Comparison of ENCODE assay signal across 17 mouse cellular contexts in the genomic region with DNA sequence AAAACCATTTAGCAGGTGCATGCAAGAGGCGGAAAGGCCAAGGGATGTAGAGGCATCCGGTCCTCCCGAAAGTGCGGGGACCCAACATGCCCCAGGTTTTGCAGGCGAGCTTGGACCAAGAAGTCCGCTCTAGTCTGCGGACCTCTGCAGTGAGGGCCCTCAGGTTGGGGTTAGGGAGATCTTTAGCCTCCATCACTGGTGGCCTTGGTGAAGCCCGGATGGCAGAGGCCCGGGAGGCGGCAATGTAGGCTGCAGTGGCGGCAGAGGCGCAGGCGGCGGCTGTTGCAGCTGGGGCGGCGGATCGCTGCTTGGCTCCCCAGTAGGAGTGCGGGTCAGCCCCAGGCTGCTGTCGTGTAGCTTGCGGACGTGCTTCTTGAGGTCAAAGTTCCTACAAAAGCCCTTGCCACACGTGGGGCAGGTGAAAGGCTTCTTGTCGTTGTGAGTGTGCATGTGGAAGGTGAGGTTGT. TPM values are rescaled to one million over a fixed set of nuclear protein-coding genes. Genes with fewer than 3 reads are reported as not detected.
DNase-seq lines count a peak whose midpoint lies in the region; ATAC-seq and TF ChIP-seq lines count a peak whose summit lies in the region.
"Had no signal": no experiment of that assay in that cellular context is flagged by ENCODE, and none has a peak within 500 bp of the region (broad histone marks: within the 10 kb centered on the region; RNA-seq: fewer than 3 reads in every experiment).

No protein-coding gene starts in this region.

- H3K4me2 ChIP-seq in hindbrain, embryonic 13.5 days: no peak overlapping the region
- no peak overlapping the region; the same call in 1 of the 2 replicates for H3K4me2 ChIP-seq in embryonic facial prominence, embryonic 13.5 days
- no peak overlapping the region for H3K4me2 ChIP-seq in midbrain, embryonic 14.5 days (ENCODE audit: low read length)
- H3K4me2 ChIP-seq: heart, embryonic 12.5 days; hindbrain, embryonic 14.5 days; kidney, embryonic 15.5 days; limb, embryonic 13.5 days had no signal

- H3K27ac ChIP-seq in hindbrain, embryonic 10.5 days: no peak overlapping the region
- no peak overlapping the region for H3K27ac ChIP-seq in hindbrain, embryonic 13.5 days
- peak overlapping the region; percentile 34 for H3K27ac ChIP-seq in embryonic facial prominence, embryonic 13.5 days
- no peak overlapping the region for H3K27ac ChIP-seq in midbrain, embryonic 14.5 days (replicated peaks; ENCODE audit: low read depth, low read length)
- no peak overlapping the region for H3K27ac ChIP-seq in gastrocnemius, adult 2 months
- H3K27ac ChIP-seq: hindbrain, embryonic 14.5 days; kidney, embryonic 15.5 days; limb, embryonic 13.5 days had no signal

- peak overlapping the region; percentile 30 for H3K4me3 ChIP-seq in hindbrain, embryonic 10.5 days
- no peak overlapping the region for H3K4me3 ChIP-seq in hindbrain, embryonic 13.5 days
- peak overlapping the region; percentile 47 for H3K4me3 ChIP-seq in embryonic facial prominence, embryonic 13.5 days
- no peak overlapping the region for H3K4me3 ChIP-seq in midbrain, embryonic 14.5 days (replicated peaks; ENCODE audit: low read depth, low read length)
- no peak overlapping the region for H3K4me3 ChIP-seq in gastrocnemius, adult 2 months
- H3K4me3 ChIP-seq: heart, embryonic 12.5 days; kidney, embryonic 15.5 days; limb, embryonic 13.5 days had no signal

- peaks cover 100% of the 10 kb centered on the region for H3K27me3 ChIP-seq in hindbrain, embryonic 10.5 days (ENCODE audit: insufficient read depth, poor library complexity, severe bottlenecking)
- peaks cover 92% of the 10 kb centered on the region for H3K27me3 ChIP-seq in hindbrain, embryonic 13.5 days
- H3K27me3 ChIP-seq in embryonic facial prominence, embryonic 13.5 days: peaks cover 95% of the 10 kb centered on the region
- peaks cover 98% of the 10 kb centered on the region for H3K27me3 ChIP-seq in midbrain, embryonic 14.5 days (ENCODE audit: control insufficient read depth, insufficient read depth, low read length)

- H3K9me3 ChIP-seq in hindbrain, embryonic 10.5 days: no peaks in the 10 kb centered on the region
- no peaks in the 10 kb centered on the region for H3K9me3 ChIP-seq in hindbrain, embryonic 13.5 days
- H3K9me3 ChIP-seq in embryonic facial prominence, embryonic 13.5 days: no peaks in the 10 kb centered on the region
- H3K9me3 ChIP-seq in midbrain, embryonic 14.5 days (ENCODE audit: control insufficient read depth, low read length): no peaks in the 10 kb centered on the region
- H3K9me3 ChIP-seq: heart, embryonic 12.5 days; kidney, embryonic 15.5 days; limb, embryonic 13.5 days had no signal

- no peak overlapping the region for H3K9ac ChIP-seq in hindbrain, embryonic 13.5 days
- peak overlapping the region; percentile 47; the same call in 1 of the 2 replicates for H3K9ac ChIP-seq in embryonic facial prominence, embryonic 13.5 days
- H3K9ac ChIP-seq in midbrain, embryonic 14.5 days (replicated peaks; ENCODE audit: low read length): no peak overlapping the region
- H3K9ac ChIP-seq: heart, embryonic 12.5 days; hindbrain, embryonic 14.5 days; kidney, embryonic 15.5 days; limb, embryonic 13.5 days had no signal

- ATAC-seq in hindbrain, embryonic 13.5 days (ENCODE audit: low FRiP score): no peak
- no peak for ATAC-seq in embryonic facial prominence, embryonic 13.5 days (ENCODE audit: insufficient number of reproducible peaks, insufficient read depth, low FRiP score, low TSS enrichment, low read depth)
- no peak for ATAC-seq in midbrain, embryonic 14.5 days (ENCODE audit: low FRiP score, low TSS enrichment)

- H3K36me3 ChIP-seq in hindbrain, embryonic 10.5 days: no peaks in the 10 kb centered on the region
- no peaks in the 10 kb centered on the region for H3K36me3 ChIP-seq in hindbrain, embryonic 13.5 days
- no peaks in the 10 kb centered on the region for H3K36me3 ChIP-seq in embryonic facial prominence, embryonic 13.5 days
- H3K36me3 ChIP-seq in midbrain, embryonic 14.5 days (ENCODE audit: control insufficient read depth, insufficient read depth, low read length): no peaks in the 10 kb centered on the region
- H3K36me3 ChIP-seq: heart, embryonic 12.5 days; kidney, embryonic 15.5 days; limb, embryonic 13.5 days had no signal

- peak; percentile 63 for DNase-seq in hindbrain, embryonic 10.5 days (ENCODE audit: low spot score)
- peak; percentile 4 for DNase-seq in Muller cell, postnatal 12 days (ENCODE audit: inconsistent ontology term)
- peak; percentile 46 for DNase-seq in midbrain, embryonic 14.5 days
- no peak for DNase-seq in frontal cortex, postnatal 14 days (ENCODE audit: low spot score in 2 of 2)
- DNase-seq in gastrocnemius, adult 2 months: no peak
- DNase-seq in adrenal gland, adult 8-10 months: no peak
- DNase-seq: gastrocnemius, postnatal 36 days; lung, adult 18-20 months; right cerebral cortex, postnatal 14 days; thymus, postnatal 25 days had no signal

- intact Hi-C loops in gastrocnemius, adult 2 months (cut with DNase I): no loop called here

- TF ChIP-seq CTCF in gastrocnemius, adult 2 months (IDR thresholded peaks at IDR 0.05): no peak

- peaks cover 36% of the 10 kb centered on the region for H3K4me1 ChIP-seq in hindbrain, embryonic 10.5 days (replicated peaks)
- peaks cover 21% of the 10 kb centered on the region for H3K4me1 ChIP-seq in hindbrain, embryonic 13.5 days (replicated peaks)
- peaks cover 26% of the 10 kb centered on the region for H3K4me1 ChIP-seq in embryonic facial prominence, embryonic 13.5 days
- 0 out of 2 replicates have a peak, but pooled peaks cover 3% of the 10 kb centered on the region for H3K4me1 ChIP-seq in midbrain, embryonic 14.5 days (ENCODE audit: control insufficient read depth, insufficient read depth, low read length)

- WGBS in hindbrain, embryonic 10.5 days: under 1% methylated on average over 23 of the region's 23 CpGs
- WGBS in hindbrain, embryonic 13.5 days: 1% methylated on average over 23 of the region's 23 CpGs
- whole genome bisulfite sequencing in embryonic facial prominence, embryonic 13.5 days: 1% methylated on average over 23 of the region's 23 CpGs
- WGBS in midbrain, embryonic 14.5 days: under 1% methylated on average over 23 of the region's 23 CpGs

RNA-seq across cellular contexts. Expression of a gene that starts 2.6 kb away (rescaled TPM):
- 0.33 and 1.4 TPM in 2 replicates for polyA plus RNA-seq in hindbrain, embryonic 10.5 days (2016; fragmentation: Nextera tagmentation; extraction: Ambion mirVana)
- polyA plus RNA-seq in hindbrain, embryonic 13.5 days (2015; fragmentation: Nextera tagmentation; extraction: Ambion mirVana): 0.17 TPM in 1 of 2 replicates, not detected in the other
- polyA plus RNA-seq in embryonic facial prominence, embryonic 13.5 days (2015; fragmentation: Nextera tagmentation; extraction: Ambion mirVana): 9.3 and 19.0 TPM in 2 replicates
- polyA plus RNA-seq in midbrain, embryonic 14.5 days (2014; fragmentation: Nextera tagmentation; extraction: Ambion mirVana): not detected in 2 replicates
- total RNA-seq in gastrocnemius, adult 2 months (2021): not detected
- total RNA-seq in adrenal gland, adult 8-10 months (2022): not detected
- total RNA-seq: gastrocnemius, postnatal 36 days had no signal
- polyA plus RNA-seq: heart, embryonic 12.5 days; hindbrain, embryonic 14.5 days; kidney, embryonic 15.5 days; limb, embryonic 13.5 days; neural tube, embryonic 14.5 days had no signal

Comparison
In these comparisons a context has a peak if more than half of its experiments do, and no peak if none do; other contexts are left out.
1. H3K4me3 ChIP-seq: peak in hindbrain, embryonic 10.5 days (single experiment) and embryonic facial prominence, embryonic 13.5 days (single experiment); none in hindbrain, embryonic 13.5 days (single experiment), midbrain, embryonic 14.5 days (single experiment) and gastrocnemius, adult 2 months (single experiment).
2. DNase-seq: peak in hindbrain, embryonic 10.5 days (single experiment), Muller cell, postnatal 12 days (single experiment) and midbrain, embryonic 14.5 days (single experiment); none in frontal cortex, postnatal 14 days (0 of 2), gastrocnemius, adult 2 months (single experiment) and adrenal gland, adult 8-10 months (single experiment).